Mouse (Mus musculus) lung, adult 2 months (tissue): ENCODE measurements around the gene Ctnnd1.

Source experiments
- CTCF ChIP-seq: fragments of 200-500 bp; IDR thresholded peaks from 2 replicates; pipeline ENCODE4 v1.5.1; 2011; ENCODE audit warnings: mild to moderate bottlenecking, low read length, control low read depth; ENCODE audit not compliant: insufficient read depth
- POLR2A ChIP-seq: fragments of 200-500 bp; IDR thresholded peaks from 2 replicates; pipeline ENCODE4 v1.6.1; 2011; ENCODE audit warnings: low read depth, mild to moderate bottlenecking, control low read depth, low read length, borderline replicate concordance; ENCODE audit errors: extremely low read depth

- TF ChIP-seq CTCF (no peak), POLR2A (no peak)
These were observed 53.4 kb downstream of the Ctnnd1 start for GRCm38 (mm10) chr2:84597123-84597522.
